Mouse (Mus musculus) CH12.LX (cell line): Measurements from ENCODE around the gene Arl6ip4.

Experiments used
- CHD2 ChIP-seq: IDR thresholded peaks from 2 replicates; pipeline ENCODE4 v1.6.1; 2011; ENCODE audit warnings: low read length, improper control_type of control experiment
- CTCF ChIP-seq, 2 experiments: IDR thresholded peaks in 1 of 2; conservative IDR thresholded peaks in 1 of 2; 2 replicates each; pipeline ENCODE4 v1.5.1; 2011 to 2012; ENCODE audit warnings: low read depth in 2 of 2, low read length in 2 of 2, improper control_type of control experiment in 1 of 2, inconsistent platforms in 1 of 2, mild to moderate bottlenecking in 1 of 2, moderate library complexity in 1 of 2
- E2F4 ChIP-seq: IDR thresholded peaks from 2 replicates; pipeline ENCODE4 v1.6.1; 2011; ENCODE audit warnings: low read depth, low read length, improper control_type of control experiment; ENCODE audit not compliant: insufficient replicate concordance
- EP300 ChIP-seq: IDR thresholded peaks from 2 replicates; pipeline ENCODE4 v1.6.1; 2011; ENCODE audit warnings: low read length, improper control_type of control experiment
- GABPA ChIP-seq: IDR thresholded peaks from 2 replicates; pipeline ENCODE4 v1.6.1; 2012; ENCODE audit warnings: low read depth, low read length, improper control_type of control experiment, inconsistent platforms; ENCODE audit not compliant: insufficient replicate concordance
- HCFC1 ChIP-seq: IDR thresholded peaks from 2 replicates; pipeline ENCODE4 v1.6.1; 2012; ENCODE audit warnings: low read depth, mild to moderate bottlenecking, inconsistent platforms, low read length, improper control_type of control experiment
- MAX ChIP-seq: IDR thresholded peaks from 2 replicates; pipeline ENCODE4 v1.6.1; 2011; ENCODE audit warnings: low read length, improper control_type of control experiment
- NELFE ChIP-seq: IDR thresholded peaks from 2 replicates; pipeline ENCODE4 v1.6.1; 2011; ENCODE audit warnings: low read depth, low read length, improper control_type of control experiment
- POLR2A ChIP-seq: IDR thresholded peaks from 2 replicates; pipeline ENCODE4 v1.6.1; 2011; ENCODE audit warnings: low read depth, mild to moderate bottlenecking, improper control_type of control experiment, low read length
- POLR2AphosphoS2 ChIP-seq: IDR thresholded peaks from 2 replicates; pipeline ENCODE4 v1.6.1; 2011; ENCODE audit warnings: low read depth, low read length, improper control_type of control experiment
- ZNF384 ChIP-seq: IDR thresholded peaks from 2 replicates; pipeline ENCODE4 v1.6.1; 2012; ENCODE audit warnings: low read depth, low read length, improper control_type of control experiment, inconsistent platforms

DNA sequence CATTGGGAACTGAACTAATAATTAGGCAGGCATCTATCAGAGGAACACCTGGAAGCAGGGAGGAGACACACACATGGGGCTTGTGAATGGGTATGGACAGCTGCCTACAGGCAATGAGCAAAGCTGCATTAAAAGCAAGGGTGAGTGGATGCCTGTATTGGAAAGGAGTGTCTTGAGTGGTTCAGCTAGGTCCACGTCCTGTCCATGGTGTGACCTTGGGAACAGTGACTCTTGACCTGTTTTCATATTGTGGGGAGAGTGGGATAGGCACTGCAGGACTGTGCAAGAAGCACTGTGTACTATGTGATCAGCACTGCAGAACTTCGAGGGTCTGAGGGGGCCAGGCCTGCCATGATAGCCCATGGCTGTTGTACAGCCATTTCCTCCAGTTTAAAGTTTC, 17.0 kb upstream of the Arl6ip4 start:
- TF ChIP-seq NELFE (no peak), POLR2A (no peak), GABPA (no peak), CTCF (conservative IDR thresholded peaks at IDR 0.05 in 1 of 2, IDR thresholded peaks at IDR 0.05 in 1 of 2; ENCODE audit: low read depth in 2 of 2, low read length in 2 of 2) (no peak), ZNF384 (no peak), EP300 (no peak), MAX (no peak), E2F4 (no peak), CHD2 (no peak), HCFC1 (no peak), POLR2AphosphoS2 (no peak)
